Mouse (Mus musculus) embryonic fibroblast, embryonic 13.5 days (primary cell): ENCODE data around the gene Map3k7cl. TPM values are rescaled to one million over a fixed set of nuclear protein-coding genes. Genes with fewer than 3 reads are reported as not detected.

Experiments
- H3K27ac ChIP-seq: 2 replicates; pipeline ENCODE4 v1.5.1; 2012; ENCODE audit warnings: low read length, control low read depth, inconsistent platforms; ENCODE audit not compliant: insufficient read depth
- H3K4me1 ChIP-seq: 2 replicates; pipeline ENCODE4 v1.6.1; 2011; ENCODE audit warnings: low read length; ENCODE audit not compliant: control insufficient read depth, insufficient read depth
- H3K4me3 ChIP-seq: 2 replicates; pipeline ENCODE4 v1.5.1; 2011; ENCODE audit warnings: mild to moderate bottlenecking, control low read depth, low read length; ENCODE audit not compliant: insufficient read depth
- CTCF ChIP-seq: IDR thresholded peaks from 2 replicates; pipeline ENCODE4 v1.5.1; 2011; ENCODE audit warnings: mild to moderate bottlenecking, control low read depth, low read length, moderate library complexity, borderline replicate concordance; ENCODE audit not compliant: insufficient read depth
- POLR2A ChIP-seq: IDR thresholded peaks from 2 replicates; pipeline ENCODE4 v1.6.1; 2011; ENCODE audit warnings: low read depth, mild to moderate bottlenecking, control low read depth, low read length, moderate library complexity
- polyA plus RNA-seq: library from polyadenylated mRNA; stranded (reverse); fragments of >200 nt; gene quantifications from 2 replicates; pipeline ENCODE4 v1.2.4, GENCODE M21; 2011; ENCODE audit warnings: low read depth; ENCODE audit not compliant: missing spikeins, insufficient read length

Gene Map3k7cl
- 12.5 and 13.5 TPM in 2 replicates for polyA plus RNA-seq

DNA sequence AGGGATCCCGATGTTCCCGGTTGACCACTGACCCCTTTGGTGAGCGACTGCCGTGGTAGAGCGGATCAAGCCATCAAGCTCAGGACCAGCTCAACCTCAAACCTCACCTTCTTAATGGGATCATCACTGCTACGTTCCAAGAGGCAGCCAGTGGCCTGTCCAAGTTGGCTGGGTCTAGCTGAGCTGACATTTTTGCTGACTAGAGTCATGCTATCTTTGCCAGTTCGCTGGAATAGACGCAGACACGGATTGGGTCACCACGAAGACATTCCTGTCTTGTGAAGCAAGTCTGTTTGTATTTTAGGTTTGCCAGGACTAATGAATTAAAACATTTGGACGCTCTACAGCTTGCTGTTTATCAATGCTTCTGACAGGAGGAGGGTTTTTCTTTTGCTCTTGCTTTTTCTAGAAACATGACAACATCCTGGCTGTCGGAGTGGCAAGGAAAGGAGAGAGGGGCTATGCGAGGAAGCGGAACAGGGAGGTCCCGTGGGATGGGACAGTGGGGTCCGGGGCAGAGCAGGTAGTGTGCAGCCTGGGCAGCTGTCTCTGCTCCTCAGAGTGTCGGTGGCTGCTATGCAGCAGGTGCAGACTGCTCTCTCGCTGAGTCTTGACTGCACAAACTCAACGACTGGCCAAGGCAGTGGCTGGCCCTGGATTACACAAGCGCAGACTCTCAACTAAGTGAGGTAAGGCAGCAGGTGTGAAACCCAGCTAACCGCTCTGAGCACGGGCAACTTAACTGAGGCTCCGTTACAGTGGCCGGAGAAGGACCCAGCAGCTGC is at the start of gene Map3k7cl:
Map3k7cl (plus strand) TSS at position 424 of the 785 bp plus-strand sequence.
- H3K4me3 ChIP-seq = peak within 1 kb of the TSS; percentile 8; the same call in 1 of the 2 replicates
- TF ChIP-seq CTCF (no peak), POLR2A (no peak)
- H3K27ac ChIP-seq = peak within 1 kb of the TSS; percentile 70
- peaks cover 12% of the 10 kb centered on the region for H3K4me1 ChIP-seq

DNA sequence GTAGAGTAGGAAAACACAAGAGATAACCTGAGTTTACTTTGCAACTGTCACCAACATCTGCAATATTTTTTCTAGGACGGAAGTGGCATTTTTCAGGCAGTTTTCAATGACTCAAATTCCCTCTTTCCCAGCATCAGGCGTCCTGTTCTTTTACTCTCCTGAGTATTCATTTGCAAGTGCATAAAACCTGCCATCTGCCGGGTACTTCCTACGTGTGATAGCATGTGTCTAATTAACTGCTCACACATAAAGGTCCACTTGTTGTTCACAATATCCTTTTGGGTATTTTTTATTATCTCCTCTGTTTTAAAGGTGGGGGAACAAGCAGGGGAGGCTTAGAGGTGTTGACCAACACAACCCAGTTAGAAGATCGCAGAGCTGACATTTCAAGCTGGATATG is 41.4 kb upstream of the Map3k7cl start:
- Histone ChIP-seq H3K4me3 (no peak overlapping the region), H3K4me1 (no peaks in the 10 kb centered on the region), H3K27ac (no peak overlapping the region)
- no peak for TF ChIP-seq POLR2A
- no peak for TF ChIP-seq CTCF

DNA sequence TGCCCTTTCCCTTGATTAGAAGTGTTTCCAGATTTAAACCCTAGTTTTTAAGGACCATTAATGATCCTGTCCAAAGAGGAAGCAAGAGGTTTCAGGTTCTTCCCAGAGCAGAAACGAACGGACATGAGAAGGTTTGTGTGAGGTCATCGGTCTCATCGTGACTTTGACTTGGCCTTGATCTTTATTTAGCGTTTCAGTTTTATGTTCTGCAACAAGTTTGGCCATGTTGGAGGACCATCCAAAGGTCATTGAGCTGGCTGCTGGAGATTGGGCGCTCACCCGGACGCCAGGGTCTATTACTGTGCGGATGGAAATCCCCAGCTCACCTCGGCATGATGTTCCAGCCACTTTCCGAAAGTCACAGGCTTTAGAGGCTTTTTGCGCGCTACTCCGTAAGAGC is 40.8 kb upstream of the Map3k7cl start:
- H3K4me3 ChIP-seq = no peak overlapping the region
- no peak overlapping the region for H3K27ac ChIP-seq
- TF ChIP-seq POLR2A = no peak
- H3K4me1 ChIP-seq = no peaks in the 10 kb centered on the region

DNA sequence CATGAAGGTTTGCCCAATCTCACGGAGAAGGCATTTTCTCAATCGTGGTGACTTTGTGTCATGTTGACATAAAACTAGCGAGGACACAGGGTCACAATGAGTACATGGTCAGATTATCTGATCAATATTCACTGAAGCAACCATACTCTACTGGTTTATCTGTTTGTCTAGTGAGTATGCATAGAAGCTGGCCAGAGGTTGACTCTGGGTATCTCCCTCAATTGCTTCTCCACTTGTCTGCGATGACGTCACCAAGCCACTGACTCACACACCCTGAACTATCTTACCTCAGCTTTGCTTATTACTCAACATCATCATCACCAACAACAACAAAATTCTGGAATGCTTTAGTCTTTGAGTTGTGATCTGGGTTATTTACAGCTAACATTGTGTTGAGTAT is 28.9 kb upstream of the Map3k7cl start:
- H3K4me1 ChIP-seq = no peaks in the 10 kb centered on the region; the same call in 1 of the 2 replicates
- no peak for TF ChIP-seq POLR2A
- TF ChIP-seq CTCF = no peak
- H3K4me3 ChIP-seq = no peak overlapping the region
- no peak overlapping the region for H3K27ac ChIP-seq

DNA sequence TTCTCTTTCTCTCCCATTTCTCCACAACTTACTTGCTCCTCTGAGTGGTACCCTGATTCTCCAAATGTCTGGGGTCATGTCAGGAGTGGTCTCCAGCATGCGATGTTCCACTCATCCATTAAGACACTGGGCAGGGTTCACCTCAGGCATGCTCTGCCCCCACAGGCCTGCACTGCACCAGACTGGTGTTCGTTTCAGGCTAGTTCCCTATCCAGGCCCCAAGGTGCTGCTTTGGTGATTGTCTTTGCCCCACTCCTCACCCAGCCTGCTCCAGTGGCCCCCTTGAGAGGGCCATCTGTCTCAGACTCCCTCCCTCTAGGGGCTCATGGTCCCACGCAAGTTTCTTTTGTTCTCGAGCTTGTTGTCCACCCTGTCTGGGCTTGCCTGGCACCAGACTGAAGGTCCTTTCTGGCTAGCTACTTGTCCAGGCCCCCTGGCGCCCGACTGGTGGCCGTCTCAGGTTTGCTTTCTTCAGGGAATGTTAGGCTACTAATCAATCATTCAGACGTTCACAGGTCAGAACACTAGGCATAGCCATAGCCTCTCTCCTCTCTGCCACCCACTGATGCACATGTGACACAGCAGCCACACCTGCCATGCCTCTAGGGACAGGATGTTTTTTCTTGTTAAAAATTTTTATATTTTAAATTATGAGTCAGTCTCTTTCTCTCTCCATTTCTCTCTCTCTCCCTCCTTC is 25.4 kb upstream of the Map3k7cl start:
- TF ChIP-seq CTCF (no peak), POLR2A (no peak)

DNA sequence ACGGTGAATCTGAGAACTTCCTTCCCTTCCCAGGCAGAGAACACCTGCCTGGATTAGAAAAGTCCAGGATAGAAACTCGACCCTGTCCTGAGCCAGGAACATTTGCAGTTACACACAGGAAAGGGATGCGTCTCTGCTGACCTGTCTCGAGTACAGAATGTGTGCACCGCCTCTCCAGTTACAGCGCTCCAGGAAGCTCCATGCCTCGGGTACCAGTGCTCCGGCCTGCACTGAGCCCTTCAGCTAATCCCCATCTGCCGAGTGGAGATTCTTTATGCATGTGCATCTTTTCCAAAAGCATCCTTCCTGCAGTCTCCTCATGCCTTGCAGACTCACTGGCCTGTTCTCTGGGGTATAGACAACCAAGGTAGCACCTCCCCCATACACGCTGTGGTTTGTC is 24.4 kb upstream of the Map3k7cl start:
- H3K27ac ChIP-seq = no peak overlapping the region
- H3K4me3 ChIP-seq = no peak overlapping the region
- TF ChIP-seq CTCF = no peak
- no peaks in the 10 kb centered on the region; the same call in 1 of the 2 replicates for H3K4me1 ChIP-seq

More for the DNA sequence above, 25.4 kb upstream of the Map3k7cl start:
- Histone ChIP-seq H3K4me1 (no peaks in the 10 kb centered on the region; the same call in 1 of the 2 replicates), H3K27ac (no peak overlapping the region), H3K4me3 (no peak overlapping the region)

DNA sequence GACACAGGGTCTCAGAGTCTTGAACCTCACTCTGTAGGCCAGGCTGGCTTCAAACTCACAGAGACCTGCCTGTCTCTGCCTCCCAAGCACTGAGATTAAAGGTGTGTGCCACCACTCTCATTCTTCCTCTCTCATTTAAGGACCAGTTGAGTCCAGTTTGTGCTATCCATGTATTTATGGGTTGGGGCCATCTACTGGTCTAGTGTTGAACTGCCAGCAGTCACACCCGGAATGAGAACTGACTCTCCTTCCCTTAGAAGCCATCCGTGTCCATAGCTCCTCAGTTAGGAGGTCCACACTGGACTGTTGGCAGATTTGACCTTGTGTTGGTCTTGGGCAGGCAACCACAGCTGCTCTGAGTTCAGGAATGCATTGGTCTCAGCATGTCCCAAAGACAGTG is 4.8 kb upstream of the Map3k7cl start:
- H3K27ac ChIP-seq = no peak overlapping the region
- TF ChIP-seq POLR2A (no peak), CTCF (no peak)
- peaks cover 8% of the 10 kb centered on the region; the same call in 1 of the 2 replicates for H3K4me1 ChIP-seq
- no peak overlapping the region for H3K4me3 ChIP-seq

DNA sequence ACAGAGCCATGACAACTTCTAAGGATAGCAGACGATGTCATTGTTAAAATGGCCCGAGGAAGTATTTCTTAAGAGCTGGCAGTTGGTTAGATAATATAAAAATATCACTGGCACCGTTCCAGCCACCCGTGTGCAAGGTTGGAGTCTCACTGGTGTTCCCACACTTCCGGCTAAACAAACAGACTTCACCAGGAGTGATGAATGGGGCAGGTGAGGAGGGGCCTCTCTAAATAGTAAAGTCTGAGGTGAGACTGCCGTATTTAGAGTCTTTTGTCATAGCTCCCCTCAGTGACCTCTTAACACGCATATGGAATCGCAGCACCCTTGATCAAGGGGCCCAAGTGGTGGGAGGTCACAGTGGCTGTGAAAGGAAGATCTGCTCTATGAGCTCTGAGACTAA is 3.2 kb downstream of the Map3k7cl start:
- Histone ChIP-seq H3K4me1 (peaks cover 12% of the 10 kb centered on the region), H3K4me3 (no peak overlapping the region), H3K27ac (no peak overlapping the region)
- no peak for TF ChIP-seq CTCF
- TF ChIP-seq POLR2A = no peak

DNA sequence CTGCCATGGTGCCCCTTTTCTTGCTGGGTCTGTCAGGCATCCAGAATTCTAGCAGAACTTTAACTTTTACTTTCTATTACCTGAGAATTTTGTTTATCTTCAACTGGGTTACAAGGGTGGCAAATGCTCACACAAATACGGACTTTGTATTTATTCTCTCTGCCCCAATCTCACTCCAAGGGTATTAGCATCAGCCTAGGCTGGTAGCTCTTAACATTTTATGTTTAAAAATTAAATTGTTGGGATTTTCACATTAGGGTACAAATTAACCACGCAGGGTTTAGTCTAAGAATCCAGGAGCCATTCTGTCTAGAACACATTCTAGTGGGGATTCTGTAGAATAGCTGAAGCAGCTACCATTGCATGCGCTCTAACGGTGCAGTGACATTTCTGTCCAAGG is 8.4 kb downstream of the Map3k7cl start:
- no peaks in the 10 kb centered on the region for H3K4me1 ChIP-seq
- no peak for TF ChIP-seq CTCF
- no peak for TF ChIP-seq POLR2A
- no peak overlapping the region for H3K27ac ChIP-seq
- no peak overlapping the region for H3K4me3 ChIP-seq

DNA sequence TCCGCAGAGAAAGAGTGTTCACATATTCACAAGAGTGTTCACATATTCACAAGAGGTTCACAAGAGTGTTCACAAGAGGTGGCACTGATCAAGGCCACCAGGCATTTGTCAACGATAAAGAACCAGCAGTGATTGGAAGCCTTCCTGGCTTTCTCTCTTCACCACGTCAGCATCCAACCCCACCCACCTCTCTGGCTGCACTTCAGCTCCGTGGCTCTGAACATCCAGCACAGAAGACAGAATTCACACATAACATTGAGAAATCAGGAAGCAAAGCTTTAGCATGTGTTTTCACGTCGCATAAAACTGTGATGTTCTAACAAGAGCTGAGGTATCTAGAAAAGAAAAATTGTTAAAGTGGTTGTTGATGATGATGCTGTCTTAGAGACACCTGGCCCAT is 10.4 kb downstream of the Map3k7cl start:
- Histone ChIP-seq H3K27ac (no peak overlapping the region), H3K4me3 (no peak overlapping the region), H3K4me1 (peaks cover 10% of the 10 kb centered on the region)
- no peak for TF ChIP-seq CTCF
- no peak for TF ChIP-seq POLR2A
